ENCODE assay signal across 18 mouse cellular contexts in the genomic region with DNA sequence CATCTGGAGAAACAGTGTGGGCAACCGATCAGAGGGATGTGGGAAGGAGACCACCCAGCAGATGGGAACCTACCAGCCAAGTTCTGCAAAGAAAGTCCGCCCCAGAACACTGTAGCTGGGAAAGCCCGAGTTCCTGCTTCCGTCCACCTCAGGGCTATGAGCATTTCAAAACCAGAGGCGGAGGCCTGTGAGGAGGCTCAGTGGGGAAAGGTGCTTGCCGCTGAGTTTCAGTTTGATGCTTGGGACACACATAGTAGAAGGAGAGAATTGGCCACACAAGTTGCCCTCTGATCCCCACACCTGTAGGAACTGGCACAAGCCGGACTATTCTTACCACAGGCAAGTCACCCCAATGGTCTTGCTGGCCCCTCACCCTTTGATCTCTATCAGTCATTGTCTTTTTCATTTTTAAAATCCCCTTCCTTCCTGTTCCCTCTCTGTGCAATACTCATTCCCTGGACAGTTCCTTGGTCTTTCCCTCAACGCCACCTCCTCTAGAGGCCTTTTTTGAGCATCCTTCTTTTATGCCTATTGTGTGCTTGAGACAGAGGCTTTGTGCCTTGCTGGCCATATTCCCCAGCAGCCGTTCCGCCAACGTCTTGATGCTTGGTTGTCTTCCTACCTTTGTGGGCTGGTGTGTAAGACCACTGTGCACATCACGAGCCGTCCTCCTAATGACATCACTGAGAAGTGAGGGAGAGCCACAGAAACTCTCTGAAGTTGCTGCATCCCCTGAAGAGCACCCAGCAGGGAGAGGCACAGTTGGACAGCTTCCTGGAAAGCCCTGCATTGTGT.
"Had no signal": no experiment of that assay in that cellular context is flagged by ENCODE, and none has a peak within 500 bp of the region (broad histone marks: within the 10 kb centered on the region; RNA-seq: fewer than 3 reads in every experiment).

No protein-coding gene starts in this region.

- H3K27me3 ChIP-seq: neural tube, embryonic 12.5 days had no signal

- H3K36me3 ChIP-seq: midbrain, embryonic 10.5 days; neural tube, embryonic 12.5 days had no signal

- ATAC-seq: intestine, embryonic 16.5 days; lung, postnatal 0 days had no signal

- H3K9me3 ChIP-seq: neural tube, embryonic 12.5 days had no signal

- H3K9ac ChIP-seq: liver, embryonic 14.5 days; neural tube, embryonic 12.5 days had no signal

- H3K4me2 ChIP-seq: neural tube, embryonic 12.5 days had no signal

- H3K4me3 ChIP-seq: midbrain, embryonic 10.5 days; myocyte; neural tube, embryonic 12.5 days had no signal

- DNase-seq: kidney, adult 8-10 months; kidney, postnatal 36 days; left cerebral cortex, postnatal 4 days; liver; lung, adult 2 months; lung, postnatal 36 days; midbrain, embryonic 14.5 days; retina, postnatal 1 day; right cerebral cortex, postnatal 4 days; spleen, adult 18-20 months; thymus, postnatal 4 days had no signal

- H3K27ac ChIP-seq: kidney, postnatal 0 days; liver, embryonic 14.5 days; neural tube, embryonic 12.5 days had no signal
